Mouse (Mus musculus) stomach, postnatal 0 days (tissue): ENCODE results near the gene Otos.

Source experiments
- CTCF ChIP-seq: IDR thresholded peaks from 2 replicates; pipeline ENCODE4 v1.5.1; 2016; ENCODE audit warnings: antibody characterized with exemption, low read depth, mild to moderate bottlenecking, moderate library complexity
- EP300 ChIP-seq: optimal IDR thresholded peaks from 2 replicates; pipeline ENCODE3; 2016; ENCODE audit warnings: antibody characterized with exemption

DNA sequence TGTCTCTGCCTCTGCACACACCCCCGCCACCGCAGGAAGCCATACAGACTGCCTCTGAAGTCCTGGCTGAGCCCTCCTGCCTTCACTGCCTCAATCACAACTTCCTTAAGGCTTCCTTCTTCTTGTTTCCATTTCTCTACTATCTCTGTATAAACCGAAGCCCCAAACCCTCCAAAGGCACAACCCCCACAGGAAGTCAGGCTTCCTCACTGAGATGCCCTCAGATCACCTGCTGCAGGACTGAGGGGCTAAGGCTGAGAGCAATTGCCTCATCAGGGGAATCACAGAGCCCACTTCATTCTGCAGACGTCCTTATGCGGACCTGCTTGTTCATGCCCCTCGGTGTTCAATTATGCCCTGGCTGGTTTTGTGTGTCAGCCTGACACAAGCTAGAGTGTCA, 8.2 kb downstream of the Otos start:
- TF ChIP-seq CTCF (no peak), EP300 (no peak)
